Mouse (Mus musculus) limb, embryonic 11.5 days (tissue): ENCODE results near the gene Abcc5. TPM values are rescaled to one million over a fixed set of nuclear protein-coding genes. Genes with fewer than 3 reads are reported as not detected.

ENCODE experiments used
- ATAC-seq: fragments of 200-750 bp; cut with Nextera tagmentation; 2 replicates; pipeline ENCODE4 v1.8.0; 2017; ENCODE audit warnings: low read depth; ENCODE audit not compliant: insufficient number of reproducible peaks, low FRiP score, low TSS enrichment
- DNase-seq: peaks from one replicate; pipeline ENCODE4 v3.0.0-alpha.2; 2015; ENCODE audit warnings: low spot score
- H3K27ac ChIP-seq: fragments of 300-500 bp; sonication (generic); replicated peaks from 2 replicates; pipeline ENCODE4 v1.5.1; 2014; ENCODE audit warnings: low read depth, mild to moderate bottlenecking, low read length
- H3K27me3 ChIP-seq: fragments of 300-500 bp; sonication (generic); 2 replicates; pipeline ENCODE4 v1.6.1; 2014; ENCODE audit warnings: mild to moderate bottlenecking, low read length, mixed read lengths; ENCODE audit not compliant: control insufficient read depth, insufficient read depth
- H3K36me3 ChIP-seq: fragments of 300-500 bp; sonication (generic); 2 replicates; pipeline ENCODE4 v1.6.1; 2014; ENCODE audit warnings: mild to moderate bottlenecking, low read length, moderate library complexity, mixed read lengths; ENCODE audit not compliant: control insufficient read depth, insufficient read depth
- H3K4me1 ChIP-seq: fragments of 300-500 bp; sonication (generic); 2 replicates; pipeline ENCODE4 v1.6.1; 2014; ENCODE audit warnings: low read length, mixed read lengths; ENCODE audit not compliant: control insufficient read depth, insufficient read depth
- H3K4me2 ChIP-seq: fragments of 300-500 bp; sonication (generic); 2 replicates; pipeline ENCODE4 v1.6.1; 2014; ENCODE audit warnings: low read depth, mild to moderate bottlenecking, moderate library complexity; ENCODE audit not compliant: severe bottlenecking
- H3K4me3 ChIP-seq: fragments of 300-500 bp; sonication (generic); 2 replicates; pipeline ENCODE4 v1.5.1; 2014; ENCODE audit warnings: low read depth, low read length
- H3K9ac ChIP-seq: fragments of 300-500 bp; sonication (generic); 2 replicates; pipeline ENCODE4 v1.6.1; 2014; ENCODE audit warnings: mild to moderate bottlenecking, low read length
- H3K9me3 ChIP-seq: fragments of 300-500 bp; sonication (generic); 2 replicates; pipeline ENCODE4 v1.6.1; 2016; ENCODE audit warnings: low read length; ENCODE audit not compliant: control insufficient read depth
- WGBS: fragments of 180-500 bp; shearing (Covaris S2); extraction: QIAGEN DNeasy Blood & Tissue Kit; methylation state at CpG from one replicate; pipeline ENCODE4 v1.1.7; 2014; 5-methylcytosine and 5-hydroxymethylcytosine counted together
- polyA plus RNA-seq: library from polyadenylated mRNA; unstranded; fragments of >200 nt; fragmentation: Nextera tagmentation; extraction: Ambion mirVana; gene quantifications from 2 replicates; pipeline ENCODE4 v1.2.1, GENCODE M21; 2014

Gene Abcc5
- polyA plus RNA-seq, 1 experiment from 2014 or later, result 46.1 TPM

- peaks cover 6% of the 10 kb centered on the region; the same call in 1 of the 2 replicates for H3K36me3 ChIP-seq
- no peaks in the 10 kb centered on the region for H3K9me3 ChIP-seq
- no peak overlapping the region for H3K27ac ChIP-seq
- WGBS, result 96% methylated on average over 10 of the region's 10 CpGs
- no peak overlapping the region for H3K4me3 ChIP-seq
- DNase-seq (no peak), ATAC-seq (no peak)
- no peak overlapping the region for H3K9ac ChIP-seq
- H3K27me3 ChIP-seq, result no peaks in the 10 kb centered on the region
- H3K4me2 ChIP-seq, result no peak overlapping the region
- H3K4me1 ChIP-seq, result no peaks in the 10 kb centered on the region
Observed at GRCm38 (mm10) chr16:20396851-20397250, 29.3 kb downstream of the Abcc5 start.

GRCm38 (mm10) chr16:20395216-20395907 is 30.8 kb downstream of the Abcc5 start:
- WGBS, result 84% methylated on average over 11 of the region's 11 CpGs
- no peak for DNase-seq
- Histone ChIP-seq H3K36me3 (peaks cover 6% of the 10 kb centered on the region; the same call in 1 of the 2 replicates), H3K4me1 (no peaks in the 10 kb centered on the region), H3K27me3 (no peaks in the 10 kb centered on the region), H3K9me3 (no peaks in the 10 kb centered on the region), H3K27ac (no peak overlapping the region), H3K4me3 (no peak overlapping the region), H3K9ac (no peak overlapping the region), H3K4me2 (no peak overlapping the region)
- ATAC-seq, result no peak

- Histone ChIP-seq H3K9ac (no peak overlapping the region), H3K4me1 (no peaks in the 10 kb centered on the region), H3K4me2 (no peak overlapping the region), H3K36me3 (peaks cover 6% of the 10 kb centered on the region; the same call in 1 of the 2 replicates), H3K27ac (no peak overlapping the region), H3K4me3 (no peak overlapping the region), H3K9me3 (no peaks in the 10 kb centered on the region), H3K27me3 (no peaks in the 10 kb centered on the region)
- DNase-seq (no peak), ATAC-seq (no peak)
- 81% methylated on average over 3 of the region's 3 CpGs for WGBS
Observed at GRCm38 (mm10) chr16:20391753-20392152, 34.4 kb downstream of the Abcc5 start.

- H3K27ac ChIP-seq, result no peak overlapping the region
- DNase-seq (no peak), ATAC-seq (no peak)
- WGBS, result 71% methylated on average over 6 of the region's 6 CpGs
- no peak overlapping the region for H3K9ac ChIP-seq
- no peaks in the 10 kb centered on the region for H3K9me3 ChIP-seq
- no peak overlapping the region for H3K4me3 ChIP-seq
- no peaks in the 10 kb centered on the region for H3K27me3 ChIP-seq
- peaks cover 6% of the 10 kb centered on the region; the same call in 1 of the 2 replicates for H3K36me3 ChIP-seq
- H3K4me2 ChIP-seq, result no peak overlapping the region
- no peaks in the 10 kb centered on the region for H3K4me1 ChIP-seq
Observed at GRCm38 (mm10) chr16:20390233-20390632, 36.0 kb downstream of the Abcc5 start.

- Histone ChIP-seq H3K4me3 (no peak overlapping the region), H3K27ac (no peak overlapping the region), H3K9me3 (no peaks in the 10 kb centered on the region), H3K27me3 (no peaks in the 10 kb centered on the region), H3K4me2 (no peak overlapping the region), H3K36me3 (peaks cover 7% of the 10 kb centered on the region; the same call in 1 of the 2 replicates), H3K4me1 (no peaks in the 10 kb centered on the region), H3K9ac (no peak overlapping the region)
- no peak for DNase-seq
- 85% methylated on average over 5 of the region's 5 CpGs for WGBS
- no peak for ATAC-seq
Observed at GRCm38 (mm10) chr16:20381031-20381430, 45.2 kb downstream of the Abcc5 start.

- Histone ChIP-seq H3K27me3 (no peaks in the 10 kb centered on the region), H3K9me3 (no peaks in the 10 kb centered on the region), H3K4me2 (no peak overlapping the region), H3K4me1 (no peaks in the 10 kb centered on the region), H3K27ac (no peak overlapping the region), H3K4me3 (no peak overlapping the region), H3K9ac (no peak overlapping the region), H3K36me3 (peaks cover 7% of the 10 kb centered on the region; the same call in 1 of the 2 replicates)
- DNase-seq, result no peak
- 92% methylated on average over 5 of the region's 5 CpGs for WGBS
- no peak for ATAC-seq
Observed at GRCm38 (mm10) chr16:20375341-20375740, 50.9 kb downstream of the Abcc5 start.

- no peak overlapping the region for H3K9ac ChIP-seq
- DNase-seq (no peak), ATAC-seq (no peak)
- H3K4me1 ChIP-seq, result no peaks in the 10 kb centered on the region
- peaks cover 5% of the 10 kb centered on the region for H3K36me3 ChIP-seq
- WGBS, result 86% methylated on average over 4 of the region's 4 CpGs
- H3K9me3 ChIP-seq, result no peaks in the 10 kb centered on the region
- no peak overlapping the region for H3K27ac ChIP-seq
- no peak overlapping the region for H3K4me2 ChIP-seq
- H3K4me3 ChIP-seq, result no peak overlapping the region
- H3K27me3 ChIP-seq, result no peaks in the 10 kb centered on the region
Observed at GRCm38 (mm10) chr16:20371731-20372130, 54.5 kb downstream of the Abcc5 start.

GRCm38 (mm10) chr16:20368221-20368620 is 58.0 kb downstream of the Abcc5 start:
- Histone ChIP-seq H3K4me3 (no peak overlapping the region), H3K27ac (no peak overlapping the region), H3K36me3 (peaks cover 2% of the 10 kb centered on the region), H3K9ac (no peak overlapping the region), H3K4me1 (no peaks in the 10 kb centered on the region), H3K9me3 (no peaks in the 10 kb centered on the region), H3K27me3 (no peaks in the 10 kb centered on the region), H3K4me2 (no peak overlapping the region)
- 91% methylated on average over 9 of the region's 9 CpGs for WGBS
- ATAC-seq (no peak), DNase-seq (no peak)

GRCm38 (mm10) chr16:20362121-20362520 is 64.1 kb downstream of the Abcc5 start:
- H3K36me3 ChIP-seq, result peaks cover 3% of the 10 kb centered on the region; the same call in 1 of the 2 replicates
- ATAC-seq, result no peak
- H3K4me1 ChIP-seq, result no peaks in the 10 kb centered on the region
- H3K27ac ChIP-seq, result no peak overlapping the region
- H3K4me2 ChIP-seq, result no peak overlapping the region
- DNase-seq, result no peak
- H3K9ac ChIP-seq, result no peak overlapping the region
- H3K4me3 ChIP-seq, result no peak overlapping the region
- H3K27me3 ChIP-seq, result no peaks in the 10 kb centered on the region
- no peaks in the 10 kb centered on the region for H3K9me3 ChIP-seq
- 91% methylated on average over 11 of the region's 11 CpGs for WGBS
